Mouse (Mus musculus) stomach, postnatal 0 days (tissue): ENCODE measurements around the gene Acsl1. TPM values are rescaled to one million over a fixed set of nuclear protein-coding genes. Genes with fewer than 3 reads are reported as not detected.

Experiments
- ATAC-seq: fragments of 200-750 bp; cut with Nextera tagmentation; 2 replicates; pipeline ENCODE4 v1.8.0; 2017; ENCODE audit not compliant: low FRiP score, low TSS enrichment
- DNase-seq: peaks from one replicate; pipeline ENCODE4 v3.0.0-alpha.2; 2016; ENCODE audit warnings: low spot score
- H3K27ac ChIP-seq: fragments of 300-500 bp; sonication (generic); replicated peaks from 2 replicates; pipeline ENCODE4 v1.5.1; 2014; ENCODE audit warnings: mild to moderate bottlenecking, control low read depth
- H3K27me3 ChIP-seq: fragments of 300-500 bp; sonication (generic); 2 replicates; pipeline ENCODE4 v1.6.1; 2014; ENCODE audit warnings: low read length; ENCODE audit not compliant: control insufficient read depth, insufficient read depth
- H3K36me3 ChIP-seq: fragments of 300-500 bp; sonication (generic); 2 replicates; pipeline ENCODE4 v1.6.1; 2014; ENCODE audit warnings: low read length, mixed read lengths; ENCODE audit not compliant: control insufficient read depth, insufficient read depth
- H3K4me1 ChIP-seq: fragments of 300-500 bp; sonication (generic); replicated peaks from 2 replicates; pipeline ENCODE4 v1.6.1; 2014; ENCODE audit warnings: antibody characterized with exemption; ENCODE audit not compliant: control insufficient read depth, insufficient read depth
- H3K4me2 ChIP-seq: fragments of 300-500 bp; sonication (generic); replicated peaks from 2 replicates; pipeline ENCODE4 v1.6.1; 2014; ENCODE audit warnings: low read depth, mild to moderate bottlenecking, control low read depth, moderate library complexity
- H3K4me3 ChIP-seq: fragments of 300-500 bp; sonication (generic); 2 replicates; pipeline ENCODE4 v1.5.1; 2014; ENCODE audit warnings: low read depth, low read length, control low read depth
- H3K9ac ChIP-seq: fragments of 300-500 bp; sonication (generic); 2 replicates; pipeline ENCODE4 v1.6.1; 2014; ENCODE audit warnings: mild to moderate bottlenecking, low read length, control low read depth, mixed read lengths
- H3K9me3 ChIP-seq: fragments of 300-500 bp; sonication (generic); 2 replicates; pipeline ENCODE4 v1.6.1; 2016; ENCODE audit warnings: low read length; ENCODE audit not compliant: control insufficient read depth
- CTCF ChIP-seq: IDR thresholded peaks from 2 replicates; pipeline ENCODE4 v1.5.1; 2016; ENCODE audit warnings: antibody characterized with exemption, low read depth, mild to moderate bottlenecking, moderate library complexity
- EP300 ChIP-seq: optimal IDR thresholded peaks from 2 replicates; pipeline ENCODE3; 2016; ENCODE audit warnings: antibody characterized with exemption
- WGBS: fragments of 180-500 bp; shearing (Covaris S2); extraction: QIAGEN DNeasy Blood & Tissue Kit; methylation state at CpG from one replicate; pipeline ENCODE4 v1.1.7; 2014; 5-methylcytosine and 5-hydroxymethylcytosine counted together
- polyA plus RNA-seq: library from polyadenylated mRNA; unstranded; fragments of >200 nt; fragmentation: Nextera tagmentation; extraction: Ambion mirVana; gene quantifications from 2 replicates; pipeline ENCODE4 v1.2.1, GENCODE M21; 2015

The Acsl1 gene
- polyA plus RNA-seq, 1 experiment from 2014 or later: 47.5 TPM

GRCm38 (mm10) chr8:46471926-46472485, 1.2 kb downstream of the Acsl1 start:
- no peak for TF ChIP-seq CTCF
- DNase-seq: no peak
- no peak overlapping the region for H3K27ac ChIP-seq
- no peaks in the 10 kb centered on the region for H3K36me3 ChIP-seq
- no peak for ATAC-seq
- peaks cover 2% of the 10 kb centered on the region; the same call in 1 of the 2 replicates for H3K4me1 ChIP-seq
- 26% methylated on average over 9 of the region's 9 CpGs for WGBS
- peak overlapping the region; percentile 84 for H3K4me3 ChIP-seq
- H3K9ac ChIP-seq: peak overlapping the region; percentile 90
- H3K27me3 ChIP-seq: no peaks in the 10 kb centered on the region
- H3K9me3 ChIP-seq: no peaks in the 10 kb centered on the region
- peak overlapping the region; percentile 95 for H3K4me2 ChIP-seq

DNA sequence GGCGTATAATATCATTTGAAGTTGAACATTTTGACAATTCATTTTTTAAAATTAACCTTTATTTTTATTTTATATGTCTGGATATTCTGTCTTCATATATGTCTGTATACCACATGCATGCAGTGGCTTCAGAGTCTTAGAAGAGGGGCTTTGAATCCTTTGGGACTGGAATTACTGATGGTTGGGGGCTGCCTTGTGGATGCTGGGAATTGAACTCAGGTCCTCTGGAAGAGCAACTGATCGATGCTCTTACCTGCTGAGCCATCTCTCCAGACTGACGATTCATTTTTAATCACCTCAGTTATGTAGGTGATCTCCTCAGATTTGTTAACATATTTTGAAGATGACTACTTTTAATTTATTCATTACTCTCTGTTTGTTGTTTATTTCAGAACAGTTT, 3.3 kb downstream of the Acsl1 start:
- no peaks in the 10 kb centered on the region for H3K36me3 ChIP-seq
- TF ChIP-seq CTCF: no peak
- no peak for TF ChIP-seq EP300
- WGBS: 90% methylated on average over 3 of the region's 3 CpGs
- DNase-seq (no peak), ATAC-seq (no peak)
- H3K4me3 ChIP-seq: no peak overlapping the region
- peaks cover 2% of the 10 kb centered on the region; the same call in 1 of the 2 replicates for H3K4me1 ChIP-seq
- no peak overlapping the region for H3K9ac ChIP-seq
- H3K4me2 ChIP-seq: no peak overlapping the region
- no peaks in the 10 kb centered on the region for H3K9me3 ChIP-seq
- no peaks in the 10 kb centered on the region for H3K27me3 ChIP-seq
- H3K27ac ChIP-seq: no peak overlapping the region

- Histone ChIP-seq H3K36me3 (no peaks in the 10 kb centered on the region), H3K9me3 (no peaks in the 10 kb centered on the region), H3K9ac (no peak overlapping the region), H3K4me1 (peaks cover 2% of the 10 kb centered on the region; the same call in 1 of the 2 replicates), H3K4me3 (no peak overlapping the region), H3K27ac (no peak overlapping the region), H3K27me3 (no peaks in the 10 kb centered on the region), H3K4me2 (no peak overlapping the region)
- DNase-seq: no peak
- no peak for ATAC-seq
- WGBS: 86% methylated on average over 6 of the region's 6 CpGs
- TF ChIP-seq CTCF: no peak
- no peak for TF ChIP-seq EP300
Observed at GRCm38 (mm10) chr8:46474634-46475033, 3.8 kb downstream of the Acsl1 start.

GRCm38 (mm10) chr8:46475404-46475803, 4.6 kb downstream of the Acsl1 start:
- 84% methylated on average over 11 of the region's 11 CpGs for WGBS
- ATAC-seq (no peak), DNase-seq (no peak)
- no peak overlapping the region for H3K4me2 ChIP-seq
- no peak overlapping the region for H3K27ac ChIP-seq
- no peaks in the 10 kb centered on the region for H3K36me3 ChIP-seq
- peaks cover 2% of the 10 kb centered on the region; the same call in 1 of the 2 replicates for H3K4me1 ChIP-seq
- H3K9me3 ChIP-seq: no peaks in the 10 kb centered on the region
- H3K9ac ChIP-seq: no peak overlapping the region
- H3K27me3 ChIP-seq: no peaks in the 10 kb centered on the region
- TF ChIP-seq EP300 (no peak), CTCF (no peak)
- no peak overlapping the region for H3K4me3 ChIP-seq

DNA sequence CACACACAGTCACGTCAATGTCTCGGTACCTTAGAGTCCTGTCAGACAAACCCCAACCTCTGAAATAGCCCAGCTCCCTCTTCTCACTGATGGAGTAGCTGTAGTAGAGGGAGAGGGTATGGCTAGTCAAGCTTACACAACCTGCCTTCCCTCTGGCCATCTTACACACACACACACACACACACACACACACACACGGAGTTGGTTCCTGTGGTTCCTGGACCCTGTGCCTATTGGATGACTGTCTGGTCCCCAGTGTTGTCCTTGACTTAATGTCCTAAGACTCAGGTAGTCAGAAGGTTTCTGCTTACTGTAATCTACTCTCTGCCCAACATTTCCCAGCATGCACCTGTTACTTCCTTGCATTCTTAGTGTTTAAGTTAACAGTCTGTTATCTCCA, 5.1 kb downstream of the Acsl1 start:
- Histone ChIP-seq H3K36me3 (no peaks in the 10 kb centered on the region), H3K27ac (no peak overlapping the region), H3K9ac (no peak overlapping the region), H3K4me1 (peaks cover 2% of the 10 kb centered on the region; the same call in 1 of the 2 replicates), H3K27me3 (no peaks in the 10 kb centered on the region), H3K9me3 (no peaks in the 10 kb centered on the region), H3K4me2 (no peak overlapping the region), H3K4me3 (no peak overlapping the region)
- no peak for DNase-seq
- WGBS: 91% methylated on average over 3 of the region's 3 CpGs
- no peak for TF ChIP-seq EP300
- no peak for TF ChIP-seq CTCF
- no peak for ATAC-seq

DNA sequence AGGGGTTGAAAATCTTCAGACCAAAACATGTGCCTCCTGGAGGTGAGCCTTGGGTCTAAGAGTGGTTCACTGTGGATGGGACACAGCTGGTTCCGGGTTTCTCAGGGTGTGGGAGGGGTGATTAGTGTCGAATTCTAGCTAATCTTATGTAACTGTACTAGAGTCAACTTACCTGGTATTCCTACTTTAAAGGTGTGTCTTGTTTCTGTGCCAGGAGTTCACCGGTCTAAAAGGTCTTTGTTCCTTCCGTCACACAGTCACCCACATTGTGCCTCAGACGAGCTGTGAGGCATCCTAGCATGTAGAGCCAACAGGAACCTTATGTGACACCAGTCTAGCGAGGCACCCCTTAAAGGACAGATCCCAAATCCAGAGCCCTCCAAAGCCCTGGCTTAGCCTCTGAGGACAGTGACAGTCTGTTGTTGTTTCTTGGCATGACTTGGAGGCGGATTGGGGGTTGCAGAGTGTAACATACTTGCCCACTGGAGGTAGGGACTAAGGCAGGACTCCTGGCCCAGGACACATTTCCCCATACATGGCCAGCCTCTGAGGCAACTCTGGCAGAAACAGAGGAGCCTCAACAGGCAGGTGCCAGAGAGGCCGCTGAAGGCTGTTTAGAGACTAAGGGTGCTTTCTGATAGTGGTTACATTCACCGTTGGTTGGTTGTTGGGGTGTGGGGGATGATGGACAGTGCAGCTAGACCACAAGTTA, 7.1 kb downstream of the Acsl1 start:
- H3K27ac ChIP-seq: peak overlapping the region; percentile 69
- H3K4me3 ChIP-seq: no peak overlapping the region
- peak; percentile 71 for DNase-seq
- H3K27me3 ChIP-seq: no peaks in the 10 kb centered on the region
- 0 out of 2 replicates have a peak, but pooled peaks have one; percentile 28 for TF ChIP-seq CTCF
- no peak for TF ChIP-seq EP300
- no peak overlapping the region; the same call in 1 of the 2 replicates for H3K9ac ChIP-seq
- no peaks in the 10 kb centered on the region for H3K36me3 ChIP-seq
- 54% methylated on average over 9 of the region's 9 CpGs for WGBS
- H3K9me3 ChIP-seq: no peaks in the 10 kb centered on the region
- no peaks in the 10 kb centered on the region; the same call in 1 of the 2 replicates for H3K4me1 ChIP-seq
- H3K4me2 ChIP-seq: no peak overlapping the region
- peak; percentile 86 for ATAC-seq
